Mouse (Mus musculus): ENCODE data around the gene Gnb1l.
A peak's percentile ranks its signal among the peaks of the same experiment; 100 is the strongest.

Gnb1l gene

GRCm38 (mm10) chr16:18547891-18548290 lies 49.4 kb downstream of the Gnb1l start:
- no peak for DNase-seq (ENCODE audit: low read depth)

GRCm38 (mm10) chr16:18551604-18552003 lies 53.1 kb downstream of the Gnb1l start:
- no peak for DNase-seq (ENCODE audit: low read depth)

GRCm38 (mm10) chr16:18552106-18552710 lies 53.7 kb downstream of the Gnb1l start:
- no peak for DNase-seq (ENCODE audit: low read depth)

- no peak for DNase-seq (ENCODE audit: low read depth)
These were observed 56.2 kb downstream of the Gnb1l start for GRCm38 (mm10) chr16:18554721-18555120.

GRCm38 (mm10) chr16:18555235-18555935 lies 56.9 kb downstream of the Gnb1l start:
- DNase-seq (ENCODE audit: low read depth): no peak

GRCm38 (mm10) chr16:18556461-18556860 lies 57.9 kb downstream of the Gnb1l start:
- DNase-seq (ENCODE audit: low read depth): no peak

GRCm38 (mm10) chr16:18564472-18564871 lies 66.0 kb downstream of the Gnb1l start:
- no peak for DNase-seq (ENCODE audit: low read depth)

GRCm38 (mm10) chr16:18568599-18568998 lies 70.1 kb downstream of the Gnb1l start:
- DNase-seq (ENCODE audit: low read depth): no peak

- DNase-seq (ENCODE audit: low read depth): no peak
These were observed 75.7 kb downstream of the Gnb1l start for GRCm38 (mm10) chr16:18574196-18574595.

- no peak for DNase-seq (ENCODE audit: low read depth)
These were observed 78.6 kb downstream of the Gnb1l start for GRCm38 (mm10) chr16:18577071-18577470.

- peak; percentile 6 for DNase-seq (ENCODE audit: low read depth)
These were observed 79.2 kb downstream of the Gnb1l start for GRCm38 (mm10) chr16:18577599-18578160.

GRCm38 (mm10) chr16:18580389-18580788 lies 81.9 kb downstream of the Gnb1l start:
- DNase-seq (ENCODE audit: low read depth): no peak

- DNase-seq (ENCODE audit: low read depth): no peak
These were observed 82.6 kb downstream of the Gnb1l start for GRCm38 (mm10) chr16:18581050-18581622.

GRCm38 (mm10) chr16:18581623-18582205 lies 83.2 kb downstream of the Gnb1l start:
- DNase-seq (ENCODE audit: low read depth): no peak

GRCm38 (mm10) chr16:18582426-18583148 lies 84.1 kb downstream of the Gnb1l start:
- no peak for DNase-seq (ENCODE audit: low read depth)

GRCm38 (mm10) chr16:18583169-18583568 lies 84.7 kb downstream of the Gnb1l start:
- DNase-seq (ENCODE audit: low read depth): no peak

GRCm38 (mm10) chr16:18583673-18584357 lies 85.3 kb downstream of the Gnb1l start:
- no peak for DNase-seq (ENCODE audit: low read depth)

GRCm38 (mm10) chr16:18584901-18585510 lies 86.5 kb downstream of the Gnb1l start:
- no peak for DNase-seq (ENCODE audit: low read depth)

GRCm38 (mm10) chr16:18585676-18586075 lies 87.2 kb downstream of the Gnb1l start:
- no peak for DNase-seq (ENCODE audit: low read depth)

- no peak for DNase-seq (ENCODE audit: low read depth)
These were observed 87.8 kb downstream of the Gnb1l start for GRCm38 (mm10) chr16:18586076-18586905.

All from 416B (cell line).